In genomic region chr4:100779695-100780094, GRCm38 (mm10) we compare ENCODE assay signal across 7 mouse cellular contexts. TPM values are rescaled to one million over a fixed set of nuclear protein-coding genes. Genes with fewer than 3 reads are reported as not detected.
DNase-seq lines count a peak whose midpoint lies in the region; ATAC-seq lines count a peak whose summit lies in the region.

No protein-coding gene starts in this region.

- no peak overlapping the region for H3K27ac ChIP-seq in lung, embryonic 16.5 days (ENCODE audit: low read length)
- no peak overlapping the region for H3K27ac ChIP-seq in forebrain, embryonic 15.5 days (replicated peaks)
- H3K27ac ChIP-seq in limb, embryonic 15.5 days: no peak overlapping the region

- no peak for DNase-seq in lung, postnatal 10 days
- no peak for DNase-seq in frontal cortex, postnatal 10 days (ENCODE audit: low spot score in 2 of 2)
- DNase-seq in urinary bladder, adult 18-20 months (ENCODE audit: low spot score in 2 of 2): no peak
- DNase-seq in adrenal gland, postnatal 25 days: no peak

- peaks cover 38% of the 10 kb centered on the region for H3K4me1 ChIP-seq in lung, embryonic 16.5 days (replicated peaks; ENCODE audit: control insufficient read depth, insufficient read depth, low read length)
- peaks cover 49% of the 10 kb centered on the region for H3K4me1 ChIP-seq in forebrain, embryonic 15.5 days
- peaks cover 58% of the 10 kb centered on the region for H3K4me1 ChIP-seq in limb, embryonic 15.5 days

- H3K4me2 ChIP-seq in lung, embryonic 16.5 days (ENCODE audit: low read depth, low read length): peak overlapping the region; percentile 84
- peak overlapping the region; percentile 92 for H3K4me2 ChIP-seq in forebrain, embryonic 15.5 days (replicated peaks)
- peak overlapping the region; percentile 79 for H3K4me2 ChIP-seq in limb, embryonic 15.5 days

- peak overlapping the region; percentile 96 for H3K4me3 ChIP-seq in lung, embryonic 16.5 days (ENCODE audit: low read length)
- H3K4me3 ChIP-seq in forebrain, embryonic 15.5 days: peak overlapping the region; percentile 79
- peak overlapping the region; percentile 96 for H3K4me3 ChIP-seq in limb, embryonic 15.5 days

- no peaks in the 10 kb centered on the region for H3K36me3 ChIP-seq in lung, embryonic 16.5 days (ENCODE audit: control insufficient read depth, insufficient read depth, low read length)
- no peaks in the 10 kb centered on the region for H3K36me3 ChIP-seq in forebrain, embryonic 15.5 days
- no peaks in the 10 kb centered on the region for H3K36me3 ChIP-seq in limb, embryonic 15.5 days

- no peaks in the 10 kb centered on the region for H3K27me3 ChIP-seq in lung, embryonic 16.5 days (ENCODE audit: control insufficient read depth, insufficient read depth, low read depth, low read length)
- no peaks in the 10 kb centered on the region for H3K27me3 ChIP-seq in forebrain, embryonic 15.5 days
- H3K27me3 ChIP-seq in limb, embryonic 15.5 days: no peaks in the 10 kb centered on the region

- no peak overlapping the region for H3K9ac ChIP-seq in lung, embryonic 16.5 days (ENCODE audit: low read length)
- peak overlapping the region; percentile 80 for H3K9ac ChIP-seq in forebrain, embryonic 15.5 days (replicated peaks)
- H3K9ac ChIP-seq in limb, embryonic 15.5 days: no peak overlapping the region

- ATAC-seq in lung, embryonic 16.5 days (ENCODE audit: low read depth): no peak
- no peak for ATAC-seq in forebrain, embryonic 15.5 days (replicated peaks)
- no peak for ATAC-seq in limb, embryonic 15.5 days (ENCODE audit: insufficient number of reproducible peaks, low FRiP score, low TSS enrichment, low read depth)

- 48% methylated on average over 5 of the region's 5 CpGs for WGBS in lung, embryonic 16.5 days
- 18% methylated on average over 5 of the region's 5 CpGs for WGBS in forebrain, embryonic 15.5 days
- 16% methylated on average over 5 of the region's 5 CpGs for WGBS in limb, embryonic 15.5 days

- no peaks in the 10 kb centered on the region for H3K9me3 ChIP-seq in lung, embryonic 16.5 days (ENCODE audit: control insufficient read depth, low read length)
- no peaks in the 10 kb centered on the region for H3K9me3 ChIP-seq in forebrain, embryonic 15.5 days
- H3K9me3 ChIP-seq in limb, embryonic 15.5 days: no peaks in the 10 kb centered on the region

RNA-seq across cellular contexts. Expression of gene Cachd1, which starts 3.2 kb away (rescaled TPM):
- 9.0 and 10.5 TPM in 2 replicates for polyA plus RNA-seq in lung, embryonic 16.5 days (2015; fragmentation: Nextera tagmentation; extraction: Ambion mirVana)
- 18.1 and 20.3 TPM in 2 replicates for polyA plus RNA-seq in forebrain, embryonic 15.5 days (2015; fragmentation: Nextera tagmentation; extraction: Ambion mirVana)
- 23.5 and 31.7 TPM in 2 replicates for polyA plus RNA-seq in limb, embryonic 15.5 days (2015; fragmentation: Nextera tagmentation; extraction: Ambion mirVana)
- 8.7 and 16.2 TPM in 2 replicates for total RNA-seq in adrenal gland, postnatal 25 days (2021)
